ENCODE assay signal across 10 mouse cellular contexts in the genomic region with DNA sequence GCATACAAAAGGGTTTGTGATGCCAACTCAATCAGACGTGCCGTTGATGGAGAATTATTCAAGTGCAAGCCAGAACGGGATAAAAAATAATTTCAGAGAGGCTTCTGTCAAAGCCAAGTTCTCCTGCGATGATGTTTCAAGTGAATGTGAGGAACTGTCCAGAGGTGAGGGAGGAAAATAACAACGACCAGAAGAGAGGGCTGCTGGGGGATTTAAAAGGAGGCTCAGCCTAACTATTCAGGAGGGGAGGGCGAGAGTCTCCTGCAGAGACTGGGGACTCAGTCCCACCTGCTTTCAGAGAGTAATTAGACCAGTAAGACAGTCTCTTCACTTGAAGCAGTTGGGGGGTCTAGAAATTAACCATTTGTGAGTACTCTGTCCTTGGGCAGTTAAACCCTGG.
DNase-seq lines count a peak whose midpoint lies in the region; ATAC-seq and TF ChIP-seq lines count a peak whose summit lies in the region.
"Had no signal": no experiment of that assay in that cellular context is flagged by ENCODE, and none has a peak within 500 bp of the region (broad histone marks: within the 10 kb centered on the region; RNA-seq: fewer than 3 reads in every experiment).

No protein-coding gene starts in this region.

- H3K27me3 ChIP-seq in forebrain, postnatal 0 days (ENCODE audit: insufficient read depth, low read length), result no peaks in the 10 kb centered on the region
- H3K27me3 ChIP-seq in midbrain, embryonic 12.5 days, result no peaks in the 10 kb centered on the region
- H3K27me3 ChIP-seq in stomach, postnatal 0 days (ENCODE audit: control insufficient read depth, insufficient read depth, low read length), result no peaks in the 10 kb centered on the region
- H3K27me3 ChIP-seq: intestine, embryonic 15.5 days had no signal

- intact Hi-C loops in left cerebral cortex, adult 2 months (cut with DNase I), result loop anchor here (1.0 to 10.0 kb wide), 5 partner anchors 112 to 822 kb away; no protein-coding TSS in a partner anchor
- intact Hi-C loops in left cerebral cortex, postnatal 25 days (cut with DNase I), result loop anchor here (2.0 to 5.0 kb wide), 3 partner anchors 112 to 182 kb away; no protein-coding TSS in a partner anchor

- peak overlapping the region; percentile 35 for H3K4me2 ChIP-seq in forebrain, postnatal 0 days (ENCODE audit: low read depth)
- H3K4me2 ChIP-seq in midbrain, embryonic 12.5 days (replicated peaks), result peak overlapping the region; percentile 17; the same call in 1 of the 2 replicates
- H3K4me2 ChIP-seq in stomach, postnatal 0 days (replicated peaks; ENCODE audit: low read depth), result peak overlapping the region; percentile 11; the same call in 1 of the 2 replicates
- H3K4me2 ChIP-seq: intestine, embryonic 15.5 days had no signal

- H3K9ac ChIP-seq in forebrain, postnatal 0 days, result 0 out of 2 replicates have a peak overlapping the region, but pooled peaks have one; percentile 11
- no peak overlapping the region for H3K9ac ChIP-seq in midbrain, embryonic 12.5 days (replicated peaks)
- H3K9ac ChIP-seq in stomach, postnatal 0 days (ENCODE audit: low read length), result no peak overlapping the region
- H3K9ac ChIP-seq: intestine, embryonic 15.5 days had no signal

- no peak for DNase-seq in left cerebral cortex, adult 2 months (ENCODE audit: extremely low spot score in 1 of 2, low spot score in 2 of 2)
- no peak for DNase-seq in left cerebral cortex, postnatal 25 days (ENCODE audit: low spot score in 2 of 2)
- DNase-seq in forebrain, postnatal 0 days, result peak; percentile 84
- DNase-seq in stomach, postnatal 0 days (ENCODE audit: low spot score), result no peak
- DNase-seq in gastrocnemius, postnatal 10 days, result no peak
- no peak for DNase-seq in thymus, postnatal 36 days
- DNase-seq in heart, adult 18-20 months, result no peak
- DNase-seq: lung, postnatal 4 days had no signal

- H3K9me3 ChIP-seq in forebrain, postnatal 0 days (ENCODE audit: low read length), result no peaks in the 10 kb centered on the region
- no peaks in the 10 kb centered on the region for H3K9me3 ChIP-seq in midbrain, embryonic 12.5 days
- H3K9me3 ChIP-seq in stomach, postnatal 0 days (ENCODE audit: control insufficient read depth, low read length), result no peaks in the 10 kb centered on the region
- H3K9me3 ChIP-seq: intestine, embryonic 15.5 days had no signal

- WGBS in forebrain, postnatal 0 days, result 7% methylated on average over 6 of the region's 6 CpGs
- 27% methylated on average over 6 of the region's 6 CpGs for WGBS in midbrain, embryonic 12.5 days
- WGBS in stomach, postnatal 0 days, result 28% methylated on average over 6 of the region's 6 CpGs

- no peak for TF ChIP-seq CTCF in left cerebral cortex, adult 2 months (IDR thresholded peaks at IDR 0.05)
- TF ChIP-seq CTCF in forebrain, postnatal 0 days (IDR thresholded peaks at IDR 0.05; ENCODE audit: low read depth), result no peak
- TF ChIP-seq CTCF in stomach, postnatal 0 days (IDR thresholded peaks at IDR 0.05; ENCODE audit: low read depth), result no peak

- peak; percentile 53 for ATAC-seq in forebrain, postnatal 0 days
- peak; percentile 69 for ATAC-seq in midbrain, embryonic 12.5 days (ENCODE audit: low FRiP score, low read depth)
- no peak for ATAC-seq in stomach, postnatal 0 days (ENCODE audit: low FRiP score, low TSS enrichment)
- ATAC-seq: intestine, embryonic 15.5 days had no signal

- H3K27ac ChIP-seq in left cerebral cortex, adult 2 months, result peak overlapping the region; percentile 83
- peak overlapping the region; percentile 89 for H3K27ac ChIP-seq in forebrain, postnatal 0 days (ENCODE audit: low read depth, low read length)
- H3K27ac ChIP-seq in midbrain, embryonic 12.5 days (replicated peaks), result peak overlapping the region; percentile 79
- no peak overlapping the region for H3K27ac ChIP-seq in stomach, postnatal 0 days (replicated peaks)
- H3K27ac ChIP-seq: intestine, embryonic 15.5 days had no signal

- peaks cover 11% of the 10 kb centered on the region; the same call in 1 of the 2 replicates for H3K4me1 ChIP-seq in forebrain, postnatal 0 days (ENCODE audit: insufficient read depth)
- H3K4me1 ChIP-seq in midbrain, embryonic 12.5 days, result peaks cover 27% of the 10 kb centered on the region
- no peaks in the 10 kb centered on the region for H3K4me1 ChIP-seq in stomach, postnatal 0 days (replicated peaks; ENCODE audit: control insufficient read depth, insufficient read depth)
- H3K4me1 ChIP-seq: intestine, embryonic 15.5 days had no signal

- no peaks in the 10 kb centered on the region for H3K36me3 ChIP-seq in forebrain, postnatal 0 days (ENCODE audit: insufficient read depth)
- H3K36me3 ChIP-seq in midbrain, embryonic 12.5 days, result no peaks in the 10 kb centered on the region
- no peaks in the 10 kb centered on the region for H3K36me3 ChIP-seq in stomach, postnatal 0 days (ENCODE audit: control insufficient read depth, insufficient read depth, low read length)
- H3K36me3 ChIP-seq: intestine, embryonic 15.5 days had no signal

- TF ChIP-seq EP300 in stomach, postnatal 0 days (optimal IDR thresholded peaks at IDR 0.05), result no peak

- no peak overlapping the region for H3K4me3 ChIP-seq in left cerebral cortex, adult 2 months
- H3K4me3 ChIP-seq in forebrain, postnatal 0 days (ENCODE audit: low read depth, low read length), result peak overlapping the region; percentile 4; the same call in 1 of the 2 replicates
- no peak overlapping the region for H3K4me3 ChIP-seq in midbrain, embryonic 12.5 days
- H3K4me3 ChIP-seq in stomach, postnatal 0 days (ENCODE audit: low read depth, low read length), result no peak overlapping the region
- H3K4me3 ChIP-seq: intestine, embryonic 15.5 days had no signal
